16 mouse cellular contexts compared by ENCODE assay signal in genomic region chr13:19793761-19794160, GRCm38 (mm10). TPM values are rescaled to one million over a fixed set of nuclear protein-coding genes. Genes with fewer than 3 reads are reported as not detected.
"Had no signal": no experiment of that assay in that cellular context is flagged by ENCODE, and none has a peak within 500 bp of the region (broad histone marks: within the 10 kb centered on the region; RNA-seq: fewer than 3 reads in every experiment).

No protein-coding gene starts in this region.

- H3K4me2 ChIP-seq: liver, embryonic 12.5 days; midbrain, embryonic 13.5 days; neural tube, embryonic 15.5 days had no signal

- H3K9me3 ChIP-seq: limb, embryonic 10.5 days; liver, embryonic 12.5 days; megakaryocyte, embryonic 14.5 days; midbrain, embryonic 13.5 days; neural tube, embryonic 15.5 days had no signal

- H3K4me1 ChIP-seq: limb, embryonic 10.5 days; liver, embryonic 12.5 days; megakaryocyte, embryonic 14.5 days; midbrain, embryonic 13.5 days; neural tube, embryonic 15.5 days had no signal

- ATAC-seq: liver, embryonic 12.5 days; midbrain, embryonic 13.5 days had no signal

- H3K27me3 ChIP-seq: liver, embryonic 12.5 days; megakaryocyte, embryonic 14.5 days; midbrain, embryonic 13.5 days; neural tube, embryonic 15.5 days had no signal

- H3K9ac ChIP-seq: liver, embryonic 12.5 days; midbrain, embryonic 13.5 days; neural tube, embryonic 15.5 days had no signal

- H3K27ac ChIP-seq: left cerebral cortex, adult 2 months; limb, embryonic 10.5 days; liver, embryonic 12.5 days; midbrain, embryonic 13.5 days; neural tube, embryonic 15.5 days had no signal

- H3K4me3 ChIP-seq: left cerebral cortex, adult 2 months; limb, embryonic 10.5 days; liver, embryonic 12.5 days; midbrain, embryonic 13.5 days; myocyte; neural tube, embryonic 15.5 days had no signal

- H3K36me3 ChIP-seq: limb, embryonic 10.5 days; liver, embryonic 12.5 days; midbrain, embryonic 13.5 days; neural tube, embryonic 15.5 days had no signal

- DNase-seq: kidney, adult 18-20 months; kidney, postnatal 10 days; kidney, postnatal 4 days; right cerebral cortex, postnatal 4 days; thymus, adult 18-20 months; thymus, postnatal 14 days had no signal

RNA-seq across cellular contexts. Expression of gene Gpr141, which starts 30.3 kb away (rescaled TPM):
- total RNA-seq: layer of hippocampus, postnatal 25 days; left cerebral cortex, adult 2 months; left cerebral cortex, postnatal 14 days had no signal
- polyA plus RNA-seq: limb, embryonic 10.5 days; midbrain, embryonic 13.5 days; neural tube, embryonic 11.5 days had no signal
